Mouse (Mus musculus) limb, embryonic 15.5 days (tissue): ENCODE data around the gene Orc2. TPM values are rescaled to one million over a fixed set of nuclear protein-coding genes. Genes with fewer than 3 reads are reported as not detected.

ENCODE experiments used
- ATAC-seq: fragments of 200-750 bp; cut with Nextera tagmentation; 2 replicates; pipeline ENCODE4 v1.8.0; 2017; ENCODE audit warnings: low read depth, moderate TSS enrichment; ENCODE audit not compliant: insufficient number of reproducible peaks, low FRiP score, low TSS enrichment
- H3K27ac ChIP-seq: fragments of 300-500 bp; sonication (generic); 2 replicates; pipeline ENCODE4 v1.5.1; 2015; ENCODE audit warnings: moderate library complexity, mild to moderate bottlenecking, inconsistent platforms
- H3K27me3 ChIP-seq: fragments of 300-500 bp; sonication (generic); 2 replicates; pipeline ENCODE4 v1.6.1; 2015; ENCODE audit warnings: inconsistent platforms
- H3K36me3 ChIP-seq: fragments of 300-500 bp; sonication (generic); 2 replicates; pipeline ENCODE4 v1.6.1; 2015; ENCODE audit warnings: inconsistent platforms
- H3K4me1 ChIP-seq: fragments of 300-500 bp; sonication (generic); 2 replicates; pipeline ENCODE4 v1.6.1; 2015; ENCODE audit warnings: inconsistent platforms
- H3K4me2 ChIP-seq: fragments of 300-500 bp; sonication (generic); 2 replicates; pipeline ENCODE4 v1.6.1; 2015; ENCODE audit warnings: mild to moderate bottlenecking, inconsistent platforms
- H3K4me3 ChIP-seq: fragments of 300-500 bp; sonication (generic); 2 replicates; pipeline ENCODE4 v1.5.1; 2015; ENCODE audit warnings: mild to moderate bottlenecking, inconsistent platforms
- H3K9ac ChIP-seq: fragments of 300-500 bp; sonication (generic); 2 replicates; pipeline ENCODE4 v1.6.1; 2015; ENCODE audit warnings: inconsistent platforms
- H3K9me3 ChIP-seq: fragments of 300-500 bp; sonication (generic); 2 replicates; pipeline ENCODE4 v1.6.1; 2016; ENCODE audit warnings: inconsistent platforms
- WGBS: fragments of 180-500 bp; shearing (Covaris S2); methylation state at CpG from one replicate; pipeline ENCODE4 v1.1.7; 2015; 5-methylcytosine and 5-hydroxymethylcytosine counted together
- polyA plus RNA-seq: library from polyadenylated mRNA; unstranded; fragments of >200 nt; fragmentation: Nextera tagmentation; extraction: Ambion mirVana; gene quantifications from 2 replicates; pipeline ENCODE4 v1.2.1, GENCODE M21; 2015

The Orc2 gene
- polyA plus RNA-seq = 23.7 and 27.2 TPM in 2 replicates

- Histone ChIP-seq H3K4me2 (peak within 1 kb of the TSS; percentile 85), H3K9ac (peak within 1 kb of the TSS; percentile 93), H3K4me1 (peaks cover 8% of the 10 kb centered on the region; the same call in 1 of the 2 replicates), H3K9me3 (peaks cover 18% of the 10 kb centered on the region; the same call in 1 of the 2 replicates), H3K27ac (peak within 1 kb of the TSS; percentile 86), H3K4me3 (peak within 1 kb of the TSS; percentile 99), H3K27me3 (no peaks in the 10 kb centered on the region), H3K36me3 (peaks cover 9% of the 10 kb centered on the region)
- ATAC-seq = peak; percentile 98
- WGBS = under 1% methylated on average over 64 of the region's 64 CpGs
These were observed at the start of gene Orc2 for GRCm38 (mm10) chr1:58504577-58505254. Gene Orc2 (minus strand): TSS chr1:58505109.

- Histone ChIP-seq H3K27ac (no peak overlapping the region), H3K4me3 (no peak overlapping the region), H3K4me1 (no peaks in the 10 kb centered on the region), H3K4me2 (no peak overlapping the region), H3K9ac (no peak overlapping the region), H3K9me3 (no peaks in the 10 kb centered on the region), H3K36me3 (peaks cover 48% of the 10 kb centered on the region), H3K27me3 (no peaks in the 10 kb centered on the region)
- 73% methylated on average over 1 of the region's 1 CpGs for WGBS
- ATAC-seq = no peak
These were observed 36.5 kb upstream of the Orc2 start for GRCm38 (mm10) chr1:58541386-58541785.

GRCm38 (mm10) chr1:58507249-58507648, 2.3 kb upstream of the Orc2 start:
- no peak for ATAC-seq
- Histone ChIP-seq H3K4me3 (no peak overlapping the region), H3K4me2 (no peak overlapping the region), H3K4me1 (peaks cover 8% of the 10 kb centered on the region; the same call in 1 of the 2 replicates), H3K27me3 (no peaks in the 10 kb centered on the region), H3K9me3 (peaks cover 18% of the 10 kb centered on the region; the same call in 1 of the 2 replicates), H3K27ac (no peak overlapping the region), H3K36me3 (no peaks in the 10 kb centered on the region), H3K9ac (no peak overlapping the region)
- 93% methylated on average over 3 of the region's 3 CpGs for WGBS

- peak overlapping the region; percentile 86; the same call in 1 of the 2 replicates for H3K27ac ChIP-seq
- ATAC-seq = no peak
- peaks cover 15% of the 10 kb centered on the region for H3K36me3 ChIP-seq
- H3K4me1 ChIP-seq = peaks cover 8% of the 10 kb centered on the region; the same call in 1 of the 2 replicates
- peak overlapping the region; percentile 93 for H3K9ac ChIP-seq
- peaks cover 12% of the 10 kb centered on the region; the same call in 1 of the 2 replicates for H3K9me3 ChIP-seq
- WGBS = 27% methylated on average over 9 of the region's 9 CpGs
- H3K4me3 ChIP-seq = peak overlapping the region; percentile 99
- peak overlapping the region; percentile 85 for H3K4me2 ChIP-seq
- H3K27me3 ChIP-seq = no peaks in the 10 kb centered on the region
These were observed 1.0 kb downstream of the Orc2 start for GRCm38 (mm10) chr1:58503793-58504370.

GRCm38 (mm10) chr1:58503134-58503533, 1.8 kb downstream of the Orc2 start:
- Histone ChIP-seq H3K9ac (no peak overlapping the region), H3K27ac (no peak overlapping the region), H3K4me2 (no peak overlapping the region), H3K9me3 (peaks cover 6% of the 10 kb centered on the region; the same call in 1 of the 2 replicates), H3K4me3 (peak overlapping the region; percentile 99; the same call in 1 of the 2 replicates), H3K4me1 (peaks cover 8% of the 10 kb centered on the region; the same call in 1 of the 2 replicates), H3K27me3 (no peaks in the 10 kb centered on the region), H3K36me3 (peaks cover 18% of the 10 kb centered on the region)
- ATAC-seq = no peak

- Histone ChIP-seq H3K27ac (no peak overlapping the region), H3K4me2 (no peak overlapping the region), H3K36me3 (peaks cover 50% of the 10 kb centered on the region), H3K4me3 (no peak overlapping the region), H3K27me3 (no peaks in the 10 kb centered on the region), H3K4me1 (peaks cover 5% of the 10 kb centered on the region; the same call in 1 of the 2 replicates), H3K9ac (no peak overlapping the region), H3K9me3 (no peaks in the 10 kb centered on the region)
- no peak for ATAC-seq
- 100% methylated on average over 1 of the region's 1 CpGs for WGBS
These were observed 6.2 kb downstream of the Orc2 start for GRCm38 (mm10) chr1:58498758-58499157.

- no peak overlapping the region for H3K4me3 ChIP-seq
- H3K27ac ChIP-seq = no peak overlapping the region
- no peaks in the 10 kb centered on the region for H3K9me3 ChIP-seq
- no peak for ATAC-seq
- no peak overlapping the region for H3K4me2 ChIP-seq
- H3K4me1 ChIP-seq = no peaks in the 10 kb centered on the region
- H3K27me3 ChIP-seq = no peaks in the 10 kb centered on the region
- no peak overlapping the region for H3K9ac ChIP-seq
- 95% methylated on average over 4 of the region's 4 CpGs for WGBS
- peaks cover 55% of the 10 kb centered on the region for H3K36me3 ChIP-seq
These were observed 7.2 kb downstream of the Orc2 start for GRCm38 (mm10) chr1:58497678-58498077.

- no peak overlapping the region for H3K9ac ChIP-seq
- no peaks in the 10 kb centered on the region for H3K4me1 ChIP-seq
- ATAC-seq = no peak
- 93% methylated on average over 6 of the region's 6 CpGs for WGBS
- peaks cover 75% of the 10 kb centered on the region for H3K36me3 ChIP-seq
- no peak overlapping the region for H3K4me3 ChIP-seq
- no peak overlapping the region for H3K4me2 ChIP-seq
- H3K27ac ChIP-seq = no peak overlapping the region
- H3K27me3 ChIP-seq = no peaks in the 10 kb centered on the region
- H3K9me3 ChIP-seq = no peaks in the 10 kb centered on the region
These were observed 9.3 kb downstream of the Orc2 start for GRCm38 (mm10) chr1:58495603-58496002.

GRCm38 (mm10) chr1:58482647-58483046, 22.3 kb downstream of the Orc2 start:
- Histone ChIP-seq H3K4me1 (no peaks in the 10 kb centered on the region), H3K4me2 (no peak overlapping the region), H3K27me3 (no peaks in the 10 kb centered on the region), H3K9ac (no peak overlapping the region), H3K36me3 (peaks cover 61% of the 10 kb centered on the region), H3K4me3 (no peak overlapping the region), H3K27ac (no peak overlapping the region), H3K9me3 (no peaks in the 10 kb centered on the region)
- no peak for ATAC-seq
- 94% methylated on average over 4 of the region's 4 CpGs for WGBS

- Histone ChIP-seq H3K4me3 (no peak overlapping the region), H3K4me2 (no peak overlapping the region), H3K4me1 (no peaks in the 10 kb centered on the region), H3K27me3 (no peaks in the 10 kb centered on the region), H3K27ac (no peak overlapping the region), H3K36me3 (peaks cover 75% of the 10 kb centered on the region), H3K9me3 (no peaks in the 10 kb centered on the region), H3K9ac (no peak overlapping the region)
- 95% methylated on average over 8 of the region's 8 CpGs for WGBS
- ATAC-seq = no peak
These were observed 29.2 kb downstream of the Orc2 start for GRCm38 (mm10) chr1:58475662-58476061.

GRCm38 (mm10) chr1:58465561-58465960, 39.3 kb downstream of the Orc2 start:
- H3K4me1 ChIP-seq = no peaks in the 10 kb centered on the region
- H3K9me3 ChIP-seq = no peaks in the 10 kb centered on the region
- H3K4me2 ChIP-seq = no peak overlapping the region
- H3K27ac ChIP-seq = no peak overlapping the region
- no peaks in the 10 kb centered on the region for H3K27me3 ChIP-seq
- no peak overlapping the region for H3K9ac ChIP-seq
- H3K36me3 ChIP-seq = peaks cover 73% of the 10 kb centered on the region
- 97% methylated on average over 4 of the region's 4 CpGs for WGBS
- no peak overlapping the region for H3K4me3 ChIP-seq
- ATAC-seq = no peak

- no peak for ATAC-seq
- Histone ChIP-seq H3K9me3 (no peaks in the 10 kb centered on the region), H3K36me3 (peaks cover 76% of the 10 kb centered on the region), H3K27me3 (no peaks in the 10 kb centered on the region), H3K9ac (no peak overlapping the region), H3K27ac (no peak overlapping the region), H3K4me2 (no peak overlapping the region), H3K4me1 (no peaks in the 10 kb centered on the region), H3K4me3 (no peak overlapping the region)
- WGBS = 91% methylated on average over 4 of the region's 4 CpGs
These were observed 39.9 kb downstream of the Orc2 start for GRCm38 (mm10) chr1:58465042-58465441.
